Mouse (Mus musculus): Measurements from ENCODE around the gene Grk2. TPM values are rescaled to one million over a fixed set of nuclear protein-coding genes. Genes with fewer than 3 reads are reported as not detected.

Gene Grk2
- polyA plus RNA-seq, 1 experiment from 2014 or later = 15.0 TPM

GRCm38 (mm10) chr19:4321622-4322021 lies 15.6 kb upstream of the Grk2 start:
- peaks cover 99% of the 10 kb centered on the region for H3K36me3 ChIP-seq (replicated peaks)
- H3K27me3 ChIP-seq (ENCODE audit: poor library complexity, severe bottlenecking) = no peaks in the 10 kb centered on the region

GRCm38 (mm10) chr19:4319272-4319671 lies 13.2 kb upstream of the Grk2 start:
- Histone ChIP-seq H3K27me3 (ENCODE audit: poor library complexity, severe bottlenecking) (no peaks in the 10 kb centered on the region), H3K36me3 (replicated peaks) (peaks cover 92% of the 10 kb centered on the region), H3K4me3 (no peak overlapping the region), H3K9me3 (no peaks in the 10 kb centered on the region), H3K4me1 (no peaks in the 10 kb centered on the region), H3K27ac (no peak overlapping the region)
- 92% methylated on average over 4 of the region's 4 CpGs for WGBS
- no peak for DNase-seq (ENCODE audit: extremely low spot score, low spot score)

More at GRCm38 (mm10) chr19:4321622-4322021, 15.6 kb upstream of the Grk2 start:
- no peak overlapping the region for H3K27ac ChIP-seq
- H3K4me1 ChIP-seq = no peaks in the 10 kb centered on the region
- H3K4me3 ChIP-seq = no peak overlapping the region
- H3K9me3 ChIP-seq = no peaks in the 10 kb centered on the region
- 89% methylated on average over 1 of the region's 1 CpGs for WGBS
- no peak for DNase-seq (ENCODE audit: extremely low spot score, low spot score)

- Histone ChIP-seq H3K36me3 (replicated peaks) (peaks cover 79% of the 10 kb centered on the region), H3K27ac (no peak overlapping the region), H3K4me3 (no peak overlapping the region), H3K27me3 (ENCODE audit: poor library complexity, severe bottlenecking) (no peaks in the 10 kb centered on the region), H3K4me1 (no peaks in the 10 kb centered on the region), H3K9me3 (no peaks in the 10 kb centered on the region)
- 89% methylated on average over 3 of the region's 3 CpGs for WGBS
- no peak for DNase-seq (ENCODE audit: extremely low spot score, low spot score)
These were observed 11.2 kb upstream of the Grk2 start for GRCm38 (mm10) chr19:4317181-4317580.

GRCm38 (mm10) chr19:4315223-4315944 lies 9.4 kb upstream of the Grk2 start:
- WGBS = 87% methylated on average over 6 of the region's 6 CpGs
- Histone ChIP-seq H3K36me3 (replicated peaks) (peaks cover 62% of the 10 kb centered on the region), H3K27me3 (ENCODE audit: poor library complexity, severe bottlenecking) (no peaks in the 10 kb centered on the region), H3K27ac (no peak overlapping the region), H3K9me3 (no peaks in the 10 kb centered on the region), H3K4me1 (no peaks in the 10 kb centered on the region), H3K4me3 (no peak overlapping the region)
- DNase-seq (ENCODE audit: extremely low spot score, low spot score) = no peak

- Histone ChIP-seq H3K27ac (no peak overlapping the region), H3K4me3 (no peak overlapping the region), H3K9me3 (no peaks in the 10 kb centered on the region), H3K36me3 (replicated peaks) (peaks cover 10% of the 10 kb centered on the region), H3K4me1 (peaks cover 13% of the 10 kb centered on the region), H3K27me3 (ENCODE audit: poor library complexity, severe bottlenecking) (no peaks in the 10 kb centered on the region)
- DNase-seq (ENCODE audit: extremely low spot score, low spot score) = peak; percentile 59
These were observed 3.8 kb upstream of the Grk2 start for GRCm38 (mm10) chr19:4309776-4310185.

GRCm38 (mm10) chr19:4309302-4309701 lies 3.3 kb upstream of the Grk2 start:
- H3K4me3 ChIP-seq = no peak overlapping the region
- H3K27me3 ChIP-seq (ENCODE audit: poor library complexity, severe bottlenecking) = no peaks in the 10 kb centered on the region
- no peak overlapping the region for H3K27ac ChIP-seq
- no peaks in the 10 kb centered on the region for H3K9me3 ChIP-seq
- peaks cover 8% of the 10 kb centered on the region for H3K36me3 ChIP-seq (replicated peaks)
- DNase-seq (ENCODE audit: extremely low spot score, low spot score) = no peak
- H3K4me1 ChIP-seq = peaks cover 18% of the 10 kb centered on the region
- 93% methylated on average over 4 of the region's 4 CpGs for WGBS

- Histone ChIP-seq H3K36me3 (replicated peaks) (no peaks in the 10 kb centered on the region; the same call in 1 of the 2 replicates), H3K27me3 (ENCODE audit: poor library complexity, severe bottlenecking) (no peaks in the 10 kb centered on the region), H3K4me3 (peak overlapping the region; percentile 95), H3K4me1 (peaks cover 55% of the 10 kb centered on the region), H3K27ac (peak overlapping the region; percentile 93), H3K9me3 (no peaks in the 10 kb centered on the region)
- 3% methylated on average over 68 of the region's 68 CpGs for WGBS
- DNase-seq (ENCODE audit: extremely low spot score, low spot score) = peak; percentile 59
These were observed 382 bp downstream of the Grk2 start for GRCm38 (mm10) chr19:4305491-4306189.

- Histone ChIP-seq H3K27ac (peak overlapping the region; percentile 93), H3K27me3 (ENCODE audit: poor library complexity, severe bottlenecking) (no peaks in the 10 kb centered on the region), H3K36me3 (replicated peaks) (no peaks in the 10 kb centered on the region; the same call in 1 of the 2 replicates), H3K4me1 (peaks cover 62% of the 10 kb centered on the region), H3K4me3 (peak overlapping the region; percentile 95), H3K9me3 (no peaks in the 10 kb centered on the region)
- WGBS = 66% methylated on average over 4 of the region's 4 CpGs
- DNase-seq (ENCODE audit: extremely low spot score, low spot score) = no peak
These were observed 1.1 kb downstream of the Grk2 start for GRCm38 (mm10) chr19:4304871-4305321.

- Histone ChIP-seq H3K9me3 (no peaks in the 10 kb centered on the region), H3K4me1 (peaks cover 64% of the 10 kb centered on the region), H3K36me3 (replicated peaks) (no peaks in the 10 kb centered on the region; the same call in 1 of the 2 replicates), H3K27ac (0 out of 2 replicates have a peak overlapping the region, but pooled peaks have one; percentile 93), H3K4me3 (peak overlapping the region; percentile 95), H3K27me3 (ENCODE audit: poor library complexity, severe bottlenecking) (no peaks in the 10 kb centered on the region)
- DNase-seq (ENCODE audit: extremely low spot score, low spot score) = no peak
- 80% methylated on average over 5 of the region's 5 CpGs for WGBS
These were observed 1.7 kb downstream of the Grk2 start for GRCm38 (mm10) chr19:4304251-4304821.

GRCm38 (mm10) chr19:4303640-4303995 lies 2.4 kb downstream of the Grk2 start:
- Histone ChIP-seq H3K4me3 (no peak overlapping the region), H3K27ac (no peak overlapping the region), H3K27me3 (ENCODE audit: poor library complexity, severe bottlenecking) (no peaks in the 10 kb centered on the region), H3K9me3 (no peaks in the 10 kb centered on the region), H3K36me3 (replicated peaks) (no peaks in the 10 kb centered on the region; the same call in 1 of the 2 replicates), H3K4me1 (peaks cover 64% of the 10 kb centered on the region)
- DNase-seq (ENCODE audit: extremely low spot score, low spot score) = no peak
- WGBS = 91% methylated on average over 5 of the region's 5 CpGs

GRCm38 (mm10) chr19:4302936-4303639 lies 2.9 kb downstream of the Grk2 start:
- H3K27me3 ChIP-seq (ENCODE audit: poor library complexity, severe bottlenecking) = no peaks in the 10 kb centered on the region
- DNase-seq (ENCODE audit: extremely low spot score, low spot score) = no peak
- peak overlapping the region; percentile 25 for H3K4me3 ChIP-seq
- H3K27ac ChIP-seq = peak overlapping the region; percentile 76
- peaks cover 64% of the 10 kb centered on the region for H3K4me1 ChIP-seq
- no peaks in the 10 kb centered on the region for H3K9me3 ChIP-seq
- WGBS = 82% methylated on average over 7 of the region's 7 CpGs
- peaks cover 4% of the 10 kb centered on the region for H3K36me3 ChIP-seq (replicated peaks)

Data from forebrain, embryonic 10.5 days (tissue).